Mouse (Mus musculus): ENCODE measurements around the gene Ubr7.

Ubr7 gene

GRCm38 (mm10) chr12:102757689-102758402 lies at the start of gene Ubr7, which contains the start of the genes Gm28051 and Gon7:
Ubr7 (plus strand) TSS chr12:102757967.
Gm28051 (minus strand) TSS chr12:102757765.
Gon7 (minus strand) TSS chr12:102757803.
- in situ Hi-C loops (cut with MboI; ENCODE audit: unreplicated experiment in 2 of 2) = loop anchor here (10.0 to 25.0 kb wide), 3 partner anchors 629 to 771 kb away; partner anchors contain the start of genes Cpsf2 (in 1 of the 2), Ddx24 (in 1 of the 2) and Otub2 (in 1 of the 2)

- in situ Hi-C loops (cut with MboI; ENCODE audit: unreplicated experiment in 2 of 2) = loop anchor here (5.0 kb wide), 4 partner anchors 61 to 181 kb away; no protein-coding TSS in a partner anchor
These were observed 49.5 kb upstream of the Ubr7 start for GRCm38 (mm10) chr12:102708220-102708619.

- in situ Hi-C loops (cut with MboI; ENCODE audit: unreplicated experiment in 2 of 2) = loop anchor here (5.0 kb wide), 4 partner anchors 63 to 183 kb away; no protein-coding TSS in a partner anchor
These were observed 47.9 kb upstream of the Ubr7 start for GRCm38 (mm10) chr12:102709896-102710295.

GRCm38 (mm10) chr12:102710851-102711375 lies 46.9 kb upstream of the Ubr7 start:
- in situ Hi-C loops (cut with MboI; ENCODE audit: unreplicated experiment in 2 of 2) = no loop called here

- in situ Hi-C loops (cut with MboI; ENCODE audit: unreplicated experiment in 2 of 2) = no loop called here
These were observed 44.5 kb upstream of the Ubr7 start for GRCm38 (mm10) chr12:102713153-102713865.

- in situ Hi-C loops (cut with MboI; ENCODE audit: unreplicated experiment in 2 of 2) = no loop called here
These were observed 43.7 kb upstream of the Ubr7 start for GRCm38 (mm10) chr12:102714116-102714515.

- in situ Hi-C loops (cut with MboI; ENCODE audit: unreplicated experiment in 2 of 2) = no loop called here
These were observed 42.9 kb upstream of the Ubr7 start for GRCm38 (mm10) chr12:102714654-102715395.

- in situ Hi-C loops (cut with MboI; ENCODE audit: unreplicated experiment in 2 of 2) = loop anchor here in 1 of 2 experiments (5.0 to 10.0 kb wide), 2 partner anchors 192 to 325 kb away; no protein-coding TSS in a partner anchor
These were observed 38.0 kb upstream of the Ubr7 start for GRCm38 (mm10) chr12:102719552-102720315.

- in situ Hi-C loops (cut with MboI; ENCODE audit: unreplicated experiment in 2 of 2) = loop anchor here in 1 of 2 experiments (5.0 to 10.0 kb wide), 2 partner anchors 195 to 328 kb away; no protein-coding TSS in a partner anchor
These were observed 35.3 kb upstream of the Ubr7 start for GRCm38 (mm10) chr12:102722451-102722850.

GRCm38 (mm10) chr12:102722966-102723365 lies 34.8 kb upstream of the Ubr7 start:
- in situ Hi-C loops (cut with MboI; ENCODE audit: unreplicated experiment in 2 of 2) = loop anchor here in 1 of 2 experiments (5.0 to 10.0 kb wide), 2 partner anchors 196 to 328 kb away; no protein-coding TSS in a partner anchor

GRCm38 (mm10) chr12:102723861-102724260 lies 33.9 kb upstream of the Ubr7 start:
- in situ Hi-C loops (cut with MboI; ENCODE audit: unreplicated experiment in 2 of 2) = loop anchor here in 1 of 2 experiments (5.0 to 10.0 kb wide), 2 partner anchors 197 to 329 kb away; no protein-coding TSS in a partner anchor

- in situ Hi-C loops (cut with MboI; ENCODE audit: unreplicated experiment in 2 of 2) = loop anchor here (5.0 to 10.0 kb wide), 2 partner anchors 203 to 330 kb away; no protein-coding TSS in a partner anchor
These were observed 32.6 kb upstream of the Ubr7 start for GRCm38 (mm10) chr12:102725146-102725545.

- in situ Hi-C loops (cut with MboI; ENCODE audit: unreplicated experiment in 2 of 2) = loop anchor here (5.0 to 10.0 kb wide), 2 partner anchors 203 to 331 kb away; no protein-coding TSS in a partner anchor
These were observed 32.0 kb upstream of the Ubr7 start for GRCm38 (mm10) chr12:102725761-102726175.

GRCm38 (mm10) chr12:102729855-102730797 lies 27.6 kb upstream of the Ubr7 start:
- in situ Hi-C loops (cut with MboI; ENCODE audit: unreplicated experiment in 2 of 2) = loop anchor here (5.0 to 10.0 kb wide), 2 partner anchors 208 to 335 kb away; no protein-coding TSS in a partner anchor

GRCm38 (mm10) chr12:102730798-102731619 lies 26.8 kb upstream of the Ubr7 start:
- in situ Hi-C loops (cut with MboI; ENCODE audit: unreplicated experiment in 2 of 2) = no loop called here

- in situ Hi-C loops (cut with MboI; ENCODE audit: unreplicated experiment in 2 of 2) = no loop called here
These were observed 24.4 kb upstream of the Ubr7 start for GRCm38 (mm10) chr12:102733381-102733780.

- in situ Hi-C loops (cut with MboI; ENCODE audit: unreplicated experiment in 2 of 2) = no loop called here
These were observed 18.7 kb upstream of the Ubr7 start for GRCm38 (mm10) chr12:102739096-102739495.

Data from v-Abl transformed pro-B cells (cell line).